Mouse (Mus musculus) cerebellum, adult 11 months (tissue): ENCODE measurements at regions not wholly inside any gene's neighbourhood (a gene's known extent, or its start where the extent isn't known, plus 50 kb on each side); places are given as distances from the start of the nearest gene placed in this dataset.

Source experiments
- DNase-seq: peaks from one replicate; pipeline ENCODE4 v3.0.0; 2022

DNA sequence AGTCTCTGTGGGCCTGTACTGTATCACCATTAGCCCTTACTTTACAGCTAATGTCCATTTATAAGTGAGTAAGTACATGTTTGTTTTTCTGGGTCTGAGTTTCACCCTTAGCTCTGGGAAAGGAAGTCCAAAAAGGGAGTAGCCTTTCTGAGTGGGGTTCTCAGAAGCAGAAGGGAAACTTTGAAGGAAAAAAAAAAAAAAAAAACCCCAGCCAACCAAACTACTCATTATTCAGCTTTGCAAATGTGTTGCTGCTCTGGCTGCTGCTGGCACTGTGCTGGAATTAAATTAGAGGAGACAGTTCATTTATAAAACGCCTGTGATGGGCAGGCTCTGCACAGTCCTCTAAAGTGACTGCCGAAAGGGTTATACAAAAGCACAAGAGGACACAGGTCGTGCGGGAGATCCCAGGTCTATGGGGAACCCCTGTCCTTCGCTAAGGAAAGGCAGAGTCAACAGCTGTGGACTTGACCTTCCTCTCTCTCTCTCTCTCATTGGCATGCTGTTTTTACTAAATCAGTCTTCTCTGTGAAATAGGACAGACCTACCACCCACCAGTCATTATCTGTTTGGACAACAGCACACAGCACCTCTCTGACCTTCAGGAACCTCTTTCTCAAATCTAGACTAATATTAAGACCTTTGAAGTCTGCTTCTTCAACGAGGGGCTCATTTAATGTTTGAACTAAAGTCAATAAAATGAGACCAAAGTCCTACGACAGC, 165.4 kb downstream of the Cd47 start:
- no peak for DNase-seq

DNA sequence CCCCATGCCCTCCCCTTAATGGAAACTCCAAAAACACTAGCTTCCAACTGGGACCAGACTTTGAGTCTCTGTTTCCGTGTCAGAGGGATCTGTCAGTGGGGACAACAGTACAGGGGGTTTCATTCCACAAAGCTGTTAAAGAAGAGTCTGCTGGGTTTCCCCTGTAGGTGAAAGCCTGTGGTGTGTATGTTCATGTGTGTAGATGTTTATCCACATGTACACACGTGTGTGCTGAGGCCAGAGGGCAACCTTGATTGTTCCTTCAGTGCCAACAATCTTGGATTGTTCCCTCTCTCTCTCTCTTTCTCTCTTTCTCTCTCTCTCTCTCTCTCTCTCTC, 165.9 kb downstream of the Cd47 start:
- no peak for DNase-seq

DNA sequence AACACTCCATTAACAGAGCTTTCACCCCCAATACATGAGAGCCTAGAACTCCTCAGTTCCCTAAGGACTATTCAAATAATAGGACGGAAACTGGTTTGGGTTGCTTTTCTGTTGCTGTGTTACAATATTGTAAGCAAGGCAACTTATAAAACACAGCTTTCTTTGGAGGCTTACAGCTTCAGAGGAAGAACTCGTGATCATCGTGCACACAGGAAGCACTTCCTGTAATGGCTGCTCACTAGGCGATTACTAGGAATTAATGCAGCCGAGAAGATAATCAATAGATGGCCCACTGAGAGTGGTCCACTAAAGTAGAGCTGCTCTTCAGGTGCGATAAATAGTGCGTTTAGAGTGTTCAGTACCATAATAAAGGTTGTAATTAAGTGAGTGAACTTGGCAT, 166.8 kb downstream of the Cd47 start:
- DNase-seq: no peak

DNA sequence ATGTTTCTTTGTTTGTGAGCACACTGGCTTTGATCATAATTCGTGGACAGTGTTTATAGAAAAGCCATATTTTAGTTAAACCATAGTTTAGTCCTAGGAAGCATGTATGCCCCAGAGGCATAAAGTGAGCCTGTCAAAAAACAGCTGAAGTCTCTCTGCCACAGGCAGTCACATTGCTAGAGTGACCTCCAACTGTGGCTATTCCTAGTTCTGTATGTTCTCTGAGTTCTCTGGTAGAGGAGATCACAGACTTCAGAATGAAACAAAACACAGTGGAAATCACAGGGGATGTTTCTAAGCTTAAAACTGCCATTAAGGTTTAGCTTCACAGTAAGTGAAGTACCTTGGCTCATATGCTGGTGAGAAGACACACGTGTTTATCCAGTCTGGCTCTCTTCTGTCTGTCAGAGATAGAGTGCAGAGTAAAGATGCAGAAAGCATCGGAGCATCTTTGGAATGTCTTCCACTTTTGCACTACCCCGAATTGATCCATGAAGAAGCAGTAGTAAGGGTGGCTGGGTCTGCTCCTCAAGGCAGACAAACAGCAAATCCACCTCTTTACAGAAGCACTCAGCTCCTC, 168.0 kb downstream of the Cd47 start:
- DNase-seq: no peak

DNA sequence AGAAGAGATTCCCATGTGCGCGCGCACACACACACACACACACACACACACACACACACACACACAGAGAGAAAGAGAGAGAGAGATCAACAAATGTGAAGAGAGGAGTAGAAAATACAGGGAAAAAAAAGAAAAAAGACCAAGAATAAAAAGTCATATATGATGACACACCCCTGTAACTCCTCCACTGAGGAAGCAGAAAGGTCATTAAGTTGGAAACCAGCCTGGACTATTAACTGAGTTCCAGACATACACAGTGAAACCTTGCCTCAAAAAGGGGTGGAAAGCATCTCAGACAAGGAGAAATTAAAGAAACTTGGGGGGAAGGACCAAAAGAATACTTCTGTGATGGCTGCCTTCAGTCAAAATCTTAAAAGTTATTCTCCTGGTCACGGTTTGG, 168.7 kb downstream of the Cd47 start:
- no peak for DNase-seq

DNA sequence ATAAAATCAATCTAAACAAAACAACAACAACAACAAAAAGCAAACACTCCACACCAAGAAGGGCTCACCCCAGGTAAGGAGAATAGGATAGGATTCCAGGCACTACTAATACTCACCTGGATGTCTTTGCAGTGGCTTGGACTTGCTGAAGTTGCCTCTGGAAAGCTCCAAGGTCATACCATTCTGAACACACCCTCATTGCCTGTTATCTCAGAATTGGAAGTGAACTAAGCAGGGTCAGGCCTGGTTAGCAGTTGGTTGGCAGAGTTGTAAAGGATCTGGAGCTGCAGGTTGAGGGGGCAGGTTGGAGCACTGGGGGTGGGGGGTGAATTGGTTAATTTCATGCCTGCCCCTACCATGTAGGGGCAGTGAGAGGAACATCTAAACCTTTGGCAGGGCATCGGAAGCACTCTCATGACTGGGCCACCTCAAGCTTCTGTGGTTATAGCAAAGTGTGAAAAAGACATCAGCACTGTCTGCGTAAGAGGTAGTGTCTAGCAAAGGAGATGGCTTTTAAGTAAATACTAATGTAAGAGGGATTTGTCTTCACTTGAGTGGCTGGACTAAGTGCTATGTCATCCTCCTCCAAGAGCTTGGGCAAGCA, 169.5 kb downstream of the Cd47 start:
- DNase-seq: no peak

DNA sequence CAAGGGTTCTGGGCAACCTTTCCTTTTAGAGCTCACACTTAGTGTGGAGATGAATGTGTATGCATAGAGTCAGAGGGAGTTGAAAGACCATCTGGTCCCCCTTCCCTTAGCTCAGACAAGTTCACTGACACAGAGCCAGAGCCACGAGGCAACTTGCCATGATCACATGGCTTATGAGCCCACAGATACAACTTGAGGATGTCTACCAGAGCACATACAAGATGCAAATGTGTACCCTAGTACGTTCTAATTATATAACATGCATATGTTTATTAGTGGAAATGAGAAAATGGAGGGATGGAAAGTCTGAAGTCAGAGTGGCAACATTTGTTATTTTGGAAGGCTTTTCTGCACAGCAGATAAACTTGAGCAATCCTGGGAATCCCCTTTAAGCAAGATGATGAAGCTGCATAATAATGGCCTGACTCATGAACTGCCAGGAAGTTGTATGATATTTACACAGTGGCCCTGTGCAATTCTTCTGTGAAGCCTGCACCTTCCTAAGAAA, 170.0 kb downstream of the Cd47 start:
- DNase-seq: no peak

DNA sequence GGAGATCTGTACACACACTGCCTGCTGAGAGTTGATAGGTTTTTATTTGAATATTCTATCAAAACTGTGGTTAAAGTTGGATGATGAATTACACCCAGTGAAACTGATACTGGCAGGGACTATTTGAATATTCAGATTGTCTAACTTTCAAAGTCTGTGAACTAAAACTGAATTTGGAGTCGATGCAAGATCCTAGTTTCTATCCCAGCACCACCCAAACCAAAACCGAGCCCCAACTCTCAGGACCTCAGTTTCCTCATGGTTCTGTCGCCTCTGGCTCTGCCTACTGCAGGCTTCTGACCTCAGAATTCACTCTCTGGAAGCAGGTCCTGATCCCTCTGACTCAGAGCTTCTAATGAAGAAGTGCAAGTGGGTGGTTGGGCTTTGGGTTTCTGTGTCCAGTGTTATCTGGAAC, 170.8 kb downstream of the Cd47 start:
- DNase-seq: no peak

DNA sequence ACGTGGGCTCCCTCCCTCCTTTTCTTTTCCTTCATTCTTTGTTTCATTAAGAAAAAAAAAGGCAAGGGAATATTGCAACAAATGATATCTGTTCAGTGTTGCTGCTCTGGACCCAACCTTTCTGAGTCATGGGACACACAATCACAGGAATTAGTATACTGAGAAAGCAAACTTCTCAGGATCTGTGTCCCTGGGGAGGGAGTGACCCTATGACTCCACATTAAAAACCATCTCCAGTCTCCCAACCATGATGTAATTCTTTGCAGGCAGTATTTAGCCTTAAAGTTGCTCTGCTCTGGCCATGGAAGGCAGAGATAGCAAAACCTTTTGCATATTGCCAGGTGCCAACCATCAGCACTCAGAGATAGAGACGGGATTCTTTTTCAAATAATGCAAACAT, 176.9 kb downstream of the Cd47 start:
- no peak for DNase-seq

DNA sequence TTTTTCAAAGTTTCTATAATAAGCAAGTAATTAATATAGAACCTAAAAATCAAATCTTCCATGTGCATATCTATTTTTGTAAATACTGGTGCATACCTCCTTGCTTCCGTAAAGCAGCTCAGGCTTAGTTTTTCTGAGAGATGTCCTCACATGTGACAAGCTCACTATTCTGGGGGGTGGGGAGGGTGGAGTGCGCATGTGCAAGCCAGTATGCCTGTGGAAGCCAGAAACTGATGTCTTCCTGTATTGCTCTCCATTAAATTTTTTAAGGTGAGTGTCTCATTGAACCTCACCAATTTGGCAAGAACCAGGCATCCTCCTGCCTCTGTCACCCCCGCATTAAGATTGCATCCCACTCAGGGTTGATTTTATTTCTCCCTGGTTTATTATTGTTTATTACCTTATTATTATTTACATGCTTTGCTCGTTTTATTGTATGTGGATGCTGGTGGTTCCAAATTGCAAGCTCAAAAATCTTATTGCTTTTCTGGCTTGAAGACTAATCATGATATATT, 179.2 kb downstream of the Cd47 start:
- peak; percentile 28 for DNase-seq

DNA sequence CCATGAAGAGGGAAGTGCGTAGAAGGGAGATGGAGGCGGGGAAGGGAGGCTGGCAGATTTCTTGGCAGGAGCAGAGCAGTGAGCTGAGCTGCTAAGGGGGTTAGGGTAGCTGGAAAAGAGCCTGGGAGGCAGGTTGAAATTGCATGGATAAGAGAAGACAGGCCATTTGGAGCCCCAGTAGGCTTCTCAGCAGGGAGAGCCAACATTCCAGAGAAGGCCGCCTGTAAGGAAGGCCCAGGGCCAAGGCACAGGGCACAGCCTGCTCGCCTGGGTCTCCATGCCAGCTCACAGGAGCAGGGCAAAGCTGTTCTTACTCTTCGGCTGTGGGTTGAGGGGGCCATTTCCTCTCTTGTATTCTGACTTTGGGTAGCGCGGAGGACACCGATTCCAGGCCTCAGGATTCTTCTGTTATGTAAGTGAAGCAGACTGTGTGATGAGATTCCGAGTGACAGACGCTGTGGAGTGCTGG, 179.9 kb downstream of the Cd47 start:
- peak; percentile 95 for DNase-seq

DNA sequence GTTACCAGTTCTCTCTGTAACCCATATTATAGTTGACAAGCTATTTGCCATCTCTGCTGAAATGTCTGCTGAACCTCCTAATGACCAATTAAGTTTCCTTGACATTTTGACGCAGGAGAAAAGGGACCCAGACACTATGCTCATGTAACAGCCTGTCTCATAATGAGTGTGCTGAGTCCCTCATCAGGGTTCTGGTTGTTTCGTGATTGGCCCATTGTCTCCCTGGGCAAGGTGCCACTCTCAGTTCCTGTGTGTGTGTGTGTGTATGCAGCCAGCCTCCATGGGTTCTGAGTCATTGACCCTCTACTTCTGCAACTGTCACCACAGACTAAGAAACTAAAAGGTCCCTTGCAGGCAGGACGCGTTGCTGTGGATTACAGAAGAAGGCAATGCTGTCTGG, 181.8 kb downstream of the Cd47 start:
- DNase-seq: peak; percentile 35

DNA sequence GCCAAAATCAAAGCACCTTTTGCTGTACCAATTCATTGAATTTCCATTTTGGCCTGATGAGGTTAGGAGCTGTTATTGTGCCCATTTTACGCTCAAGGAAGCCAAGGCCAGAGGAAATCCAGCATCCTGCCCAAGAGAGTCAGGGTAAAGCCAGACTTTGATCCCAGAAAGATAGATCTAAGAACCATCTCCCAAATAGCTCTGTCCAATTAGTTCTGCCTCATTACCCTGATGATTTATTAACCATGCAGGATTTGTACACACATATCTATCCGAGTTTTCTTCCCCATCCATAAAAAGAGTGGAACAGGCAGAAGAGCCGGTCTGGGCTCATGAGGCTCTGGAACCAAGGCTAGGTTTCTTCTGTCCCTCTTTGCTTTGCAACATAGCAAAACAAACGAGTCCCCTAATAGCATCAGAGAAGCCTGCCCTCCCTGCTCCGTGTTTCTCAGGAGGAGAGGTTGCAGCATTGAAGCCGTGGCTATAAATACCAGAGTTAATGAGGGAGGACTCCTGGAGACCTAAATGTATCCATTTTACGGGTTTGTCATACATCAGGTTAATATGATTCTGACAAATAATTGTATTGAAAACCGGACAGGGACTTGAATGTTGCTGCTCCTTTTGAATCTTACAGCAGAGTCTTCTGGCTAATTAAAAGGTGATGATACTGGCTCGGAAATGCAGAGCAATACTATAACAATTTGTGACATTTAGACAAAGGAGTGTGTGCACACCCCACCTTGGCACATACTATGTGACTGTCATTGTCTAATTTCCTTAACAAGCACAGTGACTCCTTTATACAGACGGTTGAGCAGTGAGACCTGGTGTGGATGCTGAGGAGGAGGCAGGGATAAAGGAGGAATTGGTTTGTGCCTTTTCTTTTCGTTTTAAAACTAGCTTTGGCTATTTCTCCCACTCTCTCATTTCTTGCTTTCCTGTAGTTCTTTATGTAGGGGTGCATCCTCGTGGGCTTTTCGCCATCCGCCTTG, 185.0 kb downstream of the Cd47 start:
- DNase-seq: no peak

DNA sequence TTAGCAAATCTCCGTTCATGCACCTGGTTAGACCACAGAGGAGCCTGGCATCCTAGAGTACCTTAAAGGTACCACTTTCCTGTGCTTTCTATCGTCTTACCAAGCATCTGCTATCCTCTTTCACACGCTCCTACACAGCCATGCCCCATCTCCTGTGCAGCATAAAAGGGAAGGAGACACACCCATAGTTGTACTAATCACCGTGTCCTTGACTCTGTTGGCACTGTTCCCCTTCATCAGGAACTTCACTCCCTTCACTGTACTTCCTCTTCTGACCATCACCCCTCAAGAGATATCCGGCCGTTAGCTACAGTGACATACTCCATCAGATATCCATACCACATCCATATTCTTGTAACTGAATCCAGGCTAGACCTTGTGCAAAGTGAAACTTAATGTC, 186.6 kb downstream of the Cd47 start:
- no peak for DNase-seq

DNA sequence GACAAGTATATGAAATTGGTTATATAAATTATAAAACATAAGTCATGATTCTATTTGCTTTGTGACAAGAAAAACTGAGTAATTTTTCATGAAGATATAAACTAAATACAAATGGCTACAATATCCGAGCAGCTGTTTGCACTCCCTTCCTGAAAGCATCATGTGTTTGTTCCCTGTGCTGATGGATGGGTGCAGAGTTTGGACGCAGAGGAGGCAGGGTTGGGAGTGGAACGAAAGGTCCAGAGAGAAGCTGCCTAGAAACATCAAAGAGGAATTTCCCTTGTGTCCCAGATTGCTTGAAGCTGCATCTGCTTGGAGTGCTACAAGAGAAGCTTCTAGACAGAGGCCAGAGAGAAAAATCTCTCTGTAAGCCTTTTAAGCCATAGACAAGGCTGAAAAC, 195.5 kb downstream of the Cd47 start:
- DNase-seq: no peak

DNA sequence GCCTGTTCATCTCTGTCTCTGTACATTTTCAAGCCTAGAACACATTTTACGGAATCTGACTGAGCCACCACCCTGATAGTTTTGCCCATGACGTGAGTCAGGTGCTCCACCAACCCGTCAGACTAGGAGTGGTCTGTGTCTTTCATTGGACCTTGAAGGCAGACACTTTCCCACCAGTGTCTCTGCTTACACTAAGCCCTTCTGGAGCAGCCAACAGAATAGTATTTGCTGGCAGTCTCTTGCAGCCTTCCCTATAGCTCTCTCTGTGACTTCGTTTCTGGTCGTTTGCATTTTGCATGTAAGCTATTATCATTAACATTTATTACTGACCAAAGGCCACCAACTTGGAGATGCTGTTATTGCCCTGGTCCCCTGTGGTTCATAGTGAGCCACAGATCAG, 196.3 kb downstream of the Cd47 start:
- no peak for DNase-seq

DNA sequence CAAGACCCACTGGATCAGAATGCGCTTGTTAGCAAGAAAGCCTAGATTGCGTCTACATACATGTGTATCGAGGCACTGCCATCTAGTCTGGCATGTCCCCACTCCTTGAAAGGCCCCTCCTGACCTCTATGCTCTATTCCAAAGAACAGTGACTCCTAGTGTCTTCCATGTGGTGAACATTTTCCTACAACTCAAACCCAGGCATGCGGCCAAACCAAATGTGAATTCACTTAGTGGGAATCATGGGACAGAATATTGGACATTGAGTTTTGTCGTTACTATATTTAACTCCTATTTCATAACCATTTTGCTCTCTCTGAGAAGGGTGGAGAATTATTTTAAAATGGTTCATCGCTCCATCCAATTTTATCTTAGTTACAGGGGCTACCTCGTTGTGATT, 196.7 kb downstream of the Cd47 start:
- no peak for DNase-seq

DNA sequence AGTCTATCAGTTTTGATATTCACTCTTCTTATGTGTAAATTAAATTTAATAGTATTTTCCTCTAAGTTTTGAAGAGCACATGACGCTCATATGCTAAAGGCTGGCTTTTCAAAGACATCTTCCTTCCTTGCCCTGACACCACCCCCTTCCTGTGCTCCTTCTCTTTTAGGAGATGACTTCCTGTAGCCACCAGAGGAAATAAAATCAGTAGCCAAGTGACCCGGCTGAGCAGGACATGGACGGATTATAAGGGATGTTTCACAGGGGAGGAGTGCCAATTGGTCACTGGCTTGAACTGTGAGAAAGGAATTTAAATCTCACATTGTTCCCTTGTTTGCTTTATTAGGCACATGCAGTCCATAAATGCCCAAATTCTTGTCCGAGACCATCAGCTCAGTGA, 200.5 kb downstream of the Cd47 start:
- DNase-seq: no peak

DNA sequence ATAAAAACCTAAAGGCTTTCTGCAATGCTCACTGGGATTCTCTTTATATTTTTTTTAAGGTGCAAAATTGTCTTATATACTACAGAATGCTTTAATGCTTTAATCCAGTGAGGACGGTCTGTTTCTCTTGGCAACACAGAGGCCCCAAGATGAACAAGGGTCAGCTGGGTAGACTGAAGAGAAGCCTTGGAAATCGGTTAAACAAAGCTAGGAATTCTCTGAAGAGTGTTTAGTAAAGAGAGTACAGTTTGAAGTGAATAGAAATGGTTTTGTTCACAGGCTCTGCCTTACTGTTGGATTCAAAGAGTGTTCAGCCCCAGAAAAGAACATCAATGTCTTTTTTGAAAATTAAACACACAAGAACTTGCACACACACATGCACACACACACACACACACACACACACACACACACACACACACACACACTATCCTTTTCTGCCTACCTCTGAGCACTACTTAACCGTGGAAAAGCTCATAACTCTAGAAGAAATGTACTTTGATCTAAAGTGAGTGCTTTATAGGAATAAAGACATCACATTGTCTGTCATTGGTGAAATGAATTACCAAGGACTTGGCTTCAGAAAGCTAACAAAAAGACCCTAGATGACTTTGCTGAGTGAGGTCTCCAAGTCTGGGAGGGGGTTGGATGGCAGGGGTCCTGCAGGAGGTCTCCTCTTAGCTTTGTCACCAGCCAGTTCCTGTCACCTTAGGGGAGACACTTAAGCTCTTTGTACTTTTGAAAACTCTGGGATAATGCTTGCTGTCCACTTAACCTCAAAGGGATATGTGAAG, 201.5 kb downstream of the Cd47 start:
- DNase-seq: no peak

DNA sequence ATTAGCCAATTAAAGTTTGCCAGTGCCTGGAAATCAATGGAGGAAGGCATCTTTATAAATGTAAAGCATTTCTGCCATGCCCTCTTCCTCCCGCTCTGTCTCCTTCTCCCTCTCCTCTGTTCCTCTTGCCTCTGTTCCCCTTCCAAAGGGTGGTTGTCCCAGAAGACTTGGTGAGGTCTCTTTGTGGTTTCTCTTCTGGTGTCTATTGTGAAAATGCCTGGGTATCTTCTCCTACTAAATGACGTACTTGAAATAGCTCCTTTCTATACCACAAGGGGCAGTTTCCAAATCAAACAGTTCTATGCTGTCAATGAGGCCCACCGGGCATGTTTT, 202.1 kb downstream of the Cd47 start:
- DNase-seq: no peak

DNA sequence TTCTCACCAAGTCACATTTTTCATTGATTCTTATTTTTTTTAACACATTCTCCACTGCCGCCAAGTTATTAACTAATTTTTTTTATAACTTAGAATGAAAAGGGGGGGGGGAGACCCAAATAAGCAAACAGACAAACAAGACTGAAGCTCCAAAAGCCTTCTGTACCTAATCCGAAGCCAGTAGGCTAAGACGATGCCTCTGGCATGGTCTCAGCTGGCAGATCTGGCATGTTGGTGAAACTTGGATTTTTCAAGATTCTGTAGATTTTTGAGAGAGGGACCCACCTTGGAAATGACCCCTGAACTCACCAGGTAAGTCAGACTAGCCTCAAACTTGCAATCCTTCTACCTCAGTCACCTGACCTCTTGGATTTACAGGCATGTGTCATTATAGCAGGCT, 208.7 kb downstream of the Cd47 start:
- no peak for DNase-seq

DNA sequence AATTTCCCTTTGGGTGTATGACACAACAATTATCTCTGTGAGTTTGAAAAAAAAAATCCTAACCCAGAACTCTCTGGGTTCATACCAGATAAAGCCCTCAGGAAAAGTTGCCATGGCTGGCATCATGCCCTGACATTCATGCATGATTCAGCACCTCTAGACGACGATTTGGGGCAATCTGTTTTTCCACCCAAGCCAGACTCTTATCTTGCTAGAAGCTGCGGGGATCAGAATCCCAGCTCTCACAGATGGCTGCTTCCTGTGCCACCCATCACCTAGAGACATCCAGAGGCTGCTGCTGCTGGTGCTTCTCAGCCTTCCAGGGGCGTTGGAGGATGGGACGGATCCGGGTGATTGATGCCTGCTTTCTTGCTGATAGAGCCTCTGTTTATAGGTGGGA, 209.2 kb downstream of the Cd47 start:
- peak; percentile 78 for DNase-seq
